Mouse (Mus musculus): ENCODE data around the gene Gipr.

The Gipr gene

GRCm38 (mm10) chr7:19148875-19149541 lies 16.9 kb downstream of the Gipr start, which contains the start of gene Qpctl:
TSS of gene Qpctl (minus strand) at chr7:19149291.
- DNase-seq (ENCODE audit: low read depth, low spot score) = peak; percentile 98

- no peak for DNase-seq (ENCODE audit: low read depth, low spot score)
Observed at GRCm38 (mm10) chr7:19148180-19148874, 17.6 kb downstream of the Gipr start.

- DNase-seq (ENCODE audit: low read depth, low spot score) = no peak
Observed at GRCm38 (mm10) chr7:19147497-19148045, 18.4 kb downstream of the Gipr start.

- DNase-seq (ENCODE audit: low read depth, low spot score) = no peak
Observed at GRCm38 (mm10) chr7:19146793-19147192, 19.1 kb downstream of the Gipr start.

GRCm38 (mm10) chr7:19137380-19137779 lies 28.5 kb downstream of the Gipr start:
- no peak for DNase-seq (ENCODE audit: low read depth, low spot score)

- DNase-seq (ENCODE audit: low read depth, low spot score) = no peak
Observed at GRCm38 (mm10) chr7:19136673-19137334, 29.1 kb downstream of the Gipr start.

- DNase-seq (ENCODE audit: low read depth, low spot score) = no peak
Observed at GRCm38 (mm10) chr7:19136168-19136567, 29.8 kb downstream of the Gipr start.

GRCm38 (mm10) chr7:19131324-19131848 lies 34.5 kb downstream of the Gipr start:
- DNase-seq (ENCODE audit: low read depth, low spot score) = peak; percentile 96

- DNase-seq (ENCODE audit: low read depth, low spot score) = no peak
Observed at GRCm38 (mm10) chr7:19130657-19131056, 35.3 kb downstream of the Gipr start.

- no peak for DNase-seq (ENCODE audit: low read depth, low spot score)
Observed at GRCm38 (mm10) chr7:19129396-19129795, 36.5 kb downstream of the Gipr start.

- no peak for DNase-seq (ENCODE audit: low read depth, low spot score)
Observed at GRCm38 (mm10) chr7:19127744-19128143, 38.2 kb downstream of the Gipr start.

GRCm38 (mm10) chr7:19124713-19125112 lies 41.2 kb downstream of the Gipr start:
- no peak for DNase-seq (ENCODE audit: low read depth, low spot score)

GRCm38 (mm10) chr7:19121686-19122085 lies 44.2 kb downstream of the Gipr start:
- no peak for DNase-seq (ENCODE audit: low read depth, low spot score)

GRCm38 (mm10) chr7:19119631-19120429 lies 46.1 kb downstream of the Gipr start, which contains the start of gene Fbxo46:
TSS of gene Fbxo46 (plus strand) at chr7:19119859.
- peak; percentile 95 for DNase-seq (ENCODE audit: low read depth, low spot score)

- no peak for DNase-seq (ENCODE audit: low read depth, low spot score)
Observed at GRCm38 (mm10) chr7:19119083-19119482, 46.8 kb downstream of the Gipr start.

GRCm38 (mm10) chr7:19118028-19118771 lies 47.7 kb downstream of the Gipr start, which contains the start of gene Gm4969:
TSS of gene Gm4969 (minus strand) at chr7:19118368.
- DNase-seq (ENCODE audit: low read depth, low spot score) = no peak

- no peak for DNase-seq (ENCODE audit: low read depth, low spot score)
Observed at GRCm38 (mm10) chr7:19109565-19109964, 56.4 kb downstream of the Gipr start.

GRCm38 (mm10) chr7:19107436-19107835 lies 58.5 kb downstream of the Gipr start:
- DNase-seq (ENCODE audit: low read depth, low spot score) = no peak

Measured in brain, embryonic 18.5 days (tissue).